Mouse (Mus musculus) megakaryocyte, embryonic 14.5 days (primary cell): Measurements from ENCODE around the gene Kif7. TPM values are rescaled to one million over a fixed set of nuclear protein-coding genes. Genes with fewer than 3 reads are reported as not detected.
A peak's percentile ranks its signal among the peaks of the same experiment; 100 is the strongest.

Experiments
- H3K27me3 ChIP-seq: replicated peaks from 2 replicates; pipeline ENCODE3; 2012; ENCODE audit warnings: inconsistent platforms
- H3K36me3 ChIP-seq: replicated peaks from 2 replicates; pipeline ENCODE3; 2012; ENCODE audit warnings: low read length, inconsistent platforms, mixed read lengths
- H3K4me1 ChIP-seq: 2 replicates; pipeline ENCODE4 v1.6.1; 2012; ENCODE audit warnings: inconsistent platforms
- H3K4me3 ChIP-seq: replicated peaks from 2 replicates; pipeline ENCODE3; 2012; ENCODE audit warnings: moderate library complexity, mild to moderate bottlenecking, inconsistent platforms
- H3K9me3 ChIP-seq: 2 replicates; pipeline ENCODE4 v1.6.1; 2012; ENCODE audit warnings: inconsistent platforms
- FLI1 ChIP-seq: IDR thresholded peaks from 2 replicates; pipeline ENCODE4 v1.6.1; 2012; ENCODE audit warnings: low read length, inconsistent platforms, mixed read lengths
- GATA1 ChIP-seq: IDR thresholded peaks from 3 replicates; pipeline ENCODE4 v1.6.1; 2012; ENCODE audit warnings: mixed read lengths, low read length, inconsistent platforms, borderline replicate concordance
- polyA plus RNA-seq: library from polyadenylated mRNA; stranded (reverse); fragments of >175 nt; gene quantifications from 2 replicates; pipeline ENCODE4 v1.2.3, GENCODE M21; 2012; ENCODE audit warnings: low replicate concordance; ENCODE audit not compliant: insufficient read depth

Kif7 gene
- polyA plus RNA-seq, result 1.4 TPM in 1 of 2 replicates, not detected in the other

- Histone ChIP-seq H3K36me3 (no peaks in the 10 kb centered on the region), H3K9me3 (peaks cover 5% of the 10 kb centered on the region; the same call in 1 of the 2 replicates), H3K4me1 (peaks cover 23% of the 10 kb centered on the region), H3K4me3 (peak within 1 kb of the TSS; percentile 93), H3K27me3 (peaks cover 76% of the 10 kb centered on the region)
- no peak for TF ChIP-seq GATA1
Observed at GRCm38 (mm10) chr7:79715187-79715981, at the start of gene Kif7. Gene Kif7 (minus strand): TSS chr7:79715720.

DNA sequence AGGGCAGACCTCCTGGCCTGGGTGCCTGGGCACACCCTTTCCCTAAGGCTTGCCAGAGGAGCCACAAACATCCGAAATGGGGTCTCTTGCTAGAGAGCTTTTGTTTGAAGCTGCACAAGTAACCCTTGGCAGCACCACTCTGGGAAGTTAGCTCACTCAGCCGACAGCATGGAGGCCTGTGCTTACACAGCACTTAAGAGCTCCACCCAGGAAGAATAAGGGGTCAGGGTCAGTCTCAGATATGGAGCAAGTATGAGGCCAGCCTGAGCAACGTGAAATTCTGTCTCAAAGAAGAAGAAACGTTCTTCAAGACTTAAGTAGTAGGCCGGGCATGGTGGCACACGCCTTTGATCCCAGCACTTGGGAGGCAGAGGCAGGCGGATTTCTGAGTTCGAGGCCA, 46.6 kb upstream of the Kif7 start:
- TF ChIP-seq GATA1, result no peak
- no peak for TF ChIP-seq FLI1
- no peaks in the 10 kb centered on the region for H3K36me3 ChIP-seq

DNA sequence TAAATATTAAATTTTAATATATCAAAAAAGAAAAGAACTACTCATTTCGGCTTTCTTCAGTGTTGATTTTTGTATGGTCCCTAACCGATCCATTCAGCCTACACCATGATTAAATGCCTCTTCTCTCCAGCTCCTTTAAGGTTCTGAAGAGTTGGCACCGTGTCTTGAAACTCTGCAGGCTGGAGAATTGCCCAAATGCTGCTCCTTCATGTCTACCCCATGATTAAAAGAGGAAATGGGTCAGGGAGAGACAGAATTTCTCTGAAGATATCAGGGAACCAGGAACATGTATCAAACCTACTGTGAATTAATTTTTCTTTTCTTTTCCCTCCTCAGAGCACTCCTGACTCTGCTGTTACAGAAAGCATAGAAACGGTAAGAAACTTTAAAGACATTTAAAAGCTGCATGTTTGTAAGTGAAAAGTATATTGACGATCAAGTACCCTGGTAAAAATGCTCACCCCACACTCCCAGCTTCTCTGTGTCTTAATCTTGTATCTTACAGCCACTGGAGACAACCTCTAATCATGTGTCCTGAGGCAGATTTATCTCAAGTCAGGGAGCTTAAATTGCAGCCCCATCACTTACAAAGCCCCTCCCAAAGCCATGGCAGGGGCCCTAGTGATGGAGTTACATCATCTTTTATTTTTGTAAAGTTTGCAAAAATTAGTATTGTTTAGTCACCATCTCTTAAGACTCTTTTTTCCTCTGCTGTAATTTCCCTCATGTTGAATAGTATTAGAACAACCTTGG, 45.8 kb upstream of the Kif7 start:
- Histone ChIP-seq H3K36me3 (no peaks in the 10 kb centered on the region), H3K4me3 (no peak overlapping the region), H3K27me3 (peaks cover 32% of the 10 kb centered on the region), H3K4me1 (peaks cover 5% of the 10 kb centered on the region), H3K9me3 (0 out of 2 replicates have a peak, but pooled peaks cover 4% of the 10 kb centered on the region)
- TF ChIP-seq FLI1 (no peak), GATA1 (no peak)

More for the DNA sequence above, 46.6 kb upstream of the Kif7 start:
- Histone ChIP-seq H3K4me3 (no peak overlapping the region), H3K27me3 (peaks cover 33% of the 10 kb centered on the region), H3K4me1 (peaks cover 5% of the 10 kb centered on the region), H3K9me3 (0 out of 2 replicates have a peak, but pooled peaks cover 4% of the 10 kb centered on the region)

DNA sequence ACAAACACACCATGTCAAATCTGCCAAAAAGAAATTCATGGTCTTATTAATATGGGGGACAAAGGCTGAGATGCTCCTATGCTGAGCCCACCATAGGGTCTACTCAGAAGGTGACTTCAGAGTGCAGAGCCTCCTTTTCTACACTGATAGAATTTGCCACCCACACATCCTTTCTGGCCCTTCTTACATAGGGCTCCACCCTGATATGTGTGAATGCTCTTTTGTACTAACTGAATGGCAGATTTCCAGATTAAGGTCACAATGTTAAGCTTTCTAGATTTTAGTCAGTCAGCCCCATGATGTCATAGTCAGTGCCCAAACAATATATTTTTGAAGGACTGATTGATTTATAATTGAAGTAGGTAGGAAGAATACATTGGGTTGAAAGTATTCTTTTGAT, 44.2 kb upstream of the Kif7 start:
- Histone ChIP-seq H3K4me3 (no peak overlapping the region), H3K4me1 (peaks cover 5% of the 10 kb centered on the region), H3K9me3 (no peaks in the 10 kb centered on the region), H3K27me3 (peaks cover 34% of the 10 kb centered on the region), H3K36me3 (no peaks in the 10 kb centered on the region)
- TF ChIP-seq GATA1 (no peak), FLI1 (no peak)

DNA sequence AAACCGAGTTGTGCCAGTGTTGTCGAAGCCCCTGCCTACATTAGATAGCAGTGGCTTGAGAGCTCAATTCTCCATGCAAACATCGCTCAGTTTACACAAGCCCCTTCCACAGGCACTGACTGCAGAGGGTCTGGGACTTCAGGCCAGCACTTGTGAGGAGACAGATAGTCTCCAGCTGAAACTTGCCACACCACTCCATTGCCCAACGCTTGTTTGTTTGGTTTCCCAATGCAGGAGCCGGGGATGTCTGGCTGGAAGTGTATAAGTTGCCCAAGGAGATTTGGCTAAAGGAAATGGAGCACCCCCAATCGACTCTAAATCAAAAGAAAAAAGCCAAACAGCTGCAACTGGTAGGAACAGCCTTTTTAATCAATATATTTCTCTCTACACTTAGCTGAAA, 42.7 kb upstream of the Kif7 start:
- H3K9me3 ChIP-seq, result 0 out of 2 replicates have a peak, but pooled peaks cover 3% of the 10 kb centered on the region
- no peaks in the 10 kb centered on the region for H3K36me3 ChIP-seq
- peaks cover 37% of the 10 kb centered on the region for H3K27me3 ChIP-seq
- TF ChIP-seq FLI1 (no peak), GATA1 (no peak)
- H3K4me1 ChIP-seq, result peaks cover 5% of the 10 kb centered on the region
- no peak overlapping the region for H3K4me3 ChIP-seq

DNA sequence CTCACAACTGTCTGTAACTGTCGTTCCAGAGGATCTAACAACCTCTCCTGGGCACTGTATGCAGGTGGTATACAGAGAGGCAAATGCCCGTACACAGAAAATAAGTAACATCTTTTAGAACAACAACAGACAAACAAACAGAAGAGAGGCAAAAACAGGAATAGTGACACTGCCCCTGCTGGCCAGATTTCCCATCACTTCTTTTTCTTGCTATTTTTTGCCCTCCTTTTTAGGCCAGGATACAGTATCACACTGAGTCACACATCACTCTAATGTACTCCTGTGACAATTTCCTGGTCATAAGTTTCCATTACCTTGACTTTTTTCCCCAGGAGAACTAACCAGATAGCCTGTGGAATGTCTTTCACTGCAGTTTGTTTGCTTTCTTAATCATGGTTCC, 40.8 kb upstream of the Kif7 start:
- Histone ChIP-seq H3K27me3 (peaks cover 36% of the 10 kb centered on the region), H3K4me1 (no peaks in the 10 kb centered on the region; the same call in 1 of the 2 replicates), H3K4me3 (no peak overlapping the region), H3K9me3 (0 out of 2 replicates have a peak, but pooled peaks cover 3% of the 10 kb centered on the region), H3K36me3 (no peaks in the 10 kb centered on the region)
- TF ChIP-seq FLI1, result no peak

- TF ChIP-seq FLI1 (no peak), GATA1 (no peak)
- 0 out of 2 replicates have a peak, but pooled peaks cover 3% of the 10 kb centered on the region for H3K9me3 ChIP-seq
- H3K36me3 ChIP-seq, result no peaks in the 10 kb centered on the region
Observed at GRCm38 (mm10) chr7:79749511-79749910, 34.0 kb upstream of the Kif7 start.

GRCm38 (mm10) chr7:79747659-79748058, 32.1 kb upstream of the Kif7 start:
- TF ChIP-seq FLI1, result no peak
- TF ChIP-seq GATA1, result no peak
- no peak overlapping the region for H3K4me3 ChIP-seq
- H3K27me3 ChIP-seq, result peaks cover 23% of the 10 kb centered on the region
- no peaks in the 10 kb centered on the region for H3K9me3 ChIP-seq
- H3K36me3 ChIP-seq, result no peaks in the 10 kb centered on the region
- H3K4me1 ChIP-seq, result peaks cover 18% of the 10 kb centered on the region

More at GRCm38 (mm10) chr7:79749511-79749910, 34.0 kb upstream of the Kif7 start:
- H3K4me1 ChIP-seq, result peaks cover 5% of the 10 kb centered on the region
- peaks cover 27% of the 10 kb centered on the region for H3K27me3 ChIP-seq
- H3K4me3 ChIP-seq, result no peak overlapping the region

DNA sequence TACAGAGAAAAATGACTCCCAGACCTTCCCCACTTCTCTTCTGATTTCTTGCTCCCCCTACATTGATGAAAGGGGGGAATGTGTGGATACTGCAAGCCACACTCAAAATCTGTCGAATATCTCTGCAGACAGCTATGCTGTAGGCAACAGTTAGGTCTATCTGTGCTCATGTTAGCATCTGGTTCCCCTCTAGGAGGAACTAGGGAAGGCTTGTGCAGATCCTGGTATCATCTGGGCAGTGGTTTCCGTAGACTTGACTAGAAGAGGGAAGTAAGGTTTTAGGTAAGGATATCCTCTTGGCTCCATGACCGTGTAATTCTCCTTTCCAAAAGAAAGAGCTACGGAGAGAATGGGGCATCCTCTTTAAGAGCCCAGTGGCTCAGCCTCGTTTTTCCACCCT, 29.1 kb upstream of the Kif7 start:
- Histone ChIP-seq H3K9me3 (no peaks in the 10 kb centered on the region), H3K27me3 (peaks cover 20% of the 10 kb centered on the region), H3K36me3 (no peaks in the 10 kb centered on the region), H3K4me3 (no peak overlapping the region), H3K4me1 (peaks cover 24% of the 10 kb centered on the region)
- TF ChIP-seq GATA1 (no peak), FLI1 (no peak)

- H3K4me1 ChIP-seq, result peaks cover 24% of the 10 kb centered on the region
- H3K36me3 ChIP-seq, result no peaks in the 10 kb centered on the region
- H3K9me3 ChIP-seq, result no peaks in the 10 kb centered on the region
- H3K4me3 ChIP-seq, result no peak overlapping the region
- peaks cover 19% of the 10 kb centered on the region for H3K27me3 ChIP-seq
- TF ChIP-seq FLI1 (no peak), GATA1 (no peak)
Observed at GRCm38 (mm10) chr7:79744051-79744450, 28.5 kb upstream of the Kif7 start.
